Mouse (Mus musculus): ENCODE results near the gene Slc5a2.
A peak's percentile ranks its signal among the peaks of the same experiment; 100 is the strongest.

The Slc5a2 gene

DNA sequence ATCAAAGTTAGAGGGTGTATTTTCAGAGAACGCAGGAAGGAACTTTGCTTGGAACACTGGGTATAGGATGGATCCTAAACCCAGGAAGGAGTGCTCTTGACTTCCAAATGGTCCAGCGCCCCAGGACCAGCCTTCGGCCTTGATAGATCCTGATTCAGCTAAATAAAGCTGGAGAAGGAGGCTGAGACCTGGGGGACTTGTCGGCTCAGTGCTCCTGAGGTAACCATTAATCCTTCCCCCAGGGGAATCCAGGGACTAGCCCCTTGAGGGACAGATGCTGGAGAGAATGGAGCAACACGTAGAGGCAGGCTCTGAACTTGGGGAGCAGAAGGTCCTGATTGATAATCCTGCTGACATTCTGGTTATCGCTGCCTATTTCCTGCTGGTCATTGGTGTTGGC lies at the start of gene Slc5a2:
Gene Slc5a2, plus strand, starts transcription at position 247 of the 400 bp plus-strand sequence.
- no peak for DNase-seq (ENCODE audit: low read depth)

DNA sequence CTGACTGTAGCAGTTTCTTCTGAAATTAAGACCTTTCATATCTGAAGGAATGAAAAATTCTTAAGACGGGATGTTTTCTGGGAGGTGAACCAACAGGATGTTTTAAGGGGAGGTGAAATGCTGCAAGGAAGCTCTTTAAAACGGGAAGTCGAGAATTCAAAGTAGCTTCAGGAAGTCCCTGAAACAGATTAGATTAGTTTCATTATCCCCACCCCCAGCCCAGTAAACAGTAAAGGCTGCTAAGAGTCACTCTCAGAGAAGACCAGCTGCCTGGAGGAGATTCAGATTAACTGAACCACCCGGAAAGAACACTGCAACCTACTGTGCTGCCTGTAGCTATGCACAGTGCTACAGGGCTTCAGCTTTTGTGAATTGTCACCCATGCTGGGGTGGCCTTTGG lies 45.5 kb upstream of the Slc5a2 start:
- no peak for DNase-seq (ENCODE audit: low read depth)

DNA sequence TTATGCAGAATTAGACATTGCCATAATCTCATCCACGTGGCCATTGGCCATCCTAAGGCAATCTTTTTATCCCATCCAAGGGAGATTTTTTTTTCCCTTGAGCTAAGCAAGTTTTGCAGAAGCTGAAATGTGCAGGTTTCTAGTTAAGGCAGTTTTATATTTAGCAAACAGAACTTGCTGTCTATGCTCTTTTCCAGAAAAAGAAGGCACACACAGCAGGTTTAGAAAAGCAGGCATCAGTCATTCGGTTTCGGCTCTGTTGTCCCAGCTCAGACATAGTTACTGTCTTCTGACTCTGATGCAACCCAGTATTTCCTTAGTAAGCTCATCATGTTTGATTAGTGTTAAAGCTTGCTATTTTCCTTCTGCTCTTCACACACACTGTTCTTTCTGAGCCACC lies 44.5 kb upstream of the Slc5a2 start:
- no peak for DNase-seq (ENCODE audit: low read depth)

DNA sequence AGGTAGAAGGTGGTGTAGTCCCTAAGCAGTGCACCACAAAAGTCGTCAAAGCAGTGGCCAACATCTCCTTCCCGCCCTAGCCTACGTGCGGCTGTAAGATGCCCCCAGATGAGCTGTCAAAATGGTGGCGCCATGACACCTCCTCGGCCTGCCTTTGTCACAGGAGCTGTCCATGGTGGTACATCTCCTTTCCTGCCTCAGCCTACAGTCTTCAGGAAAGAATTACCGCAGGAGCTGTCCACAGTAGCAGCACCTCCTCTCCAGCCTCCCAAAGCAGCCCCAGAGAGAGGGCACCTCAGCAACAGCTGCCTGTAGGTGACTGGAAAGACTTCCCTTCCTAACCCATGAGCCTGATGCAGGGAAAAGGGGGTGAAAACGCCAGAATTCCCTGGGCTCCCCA lies 33.7 kb upstream of the Slc5a2 start:
- DNase-seq (ENCODE audit: low read depth), result no peak

DNA sequence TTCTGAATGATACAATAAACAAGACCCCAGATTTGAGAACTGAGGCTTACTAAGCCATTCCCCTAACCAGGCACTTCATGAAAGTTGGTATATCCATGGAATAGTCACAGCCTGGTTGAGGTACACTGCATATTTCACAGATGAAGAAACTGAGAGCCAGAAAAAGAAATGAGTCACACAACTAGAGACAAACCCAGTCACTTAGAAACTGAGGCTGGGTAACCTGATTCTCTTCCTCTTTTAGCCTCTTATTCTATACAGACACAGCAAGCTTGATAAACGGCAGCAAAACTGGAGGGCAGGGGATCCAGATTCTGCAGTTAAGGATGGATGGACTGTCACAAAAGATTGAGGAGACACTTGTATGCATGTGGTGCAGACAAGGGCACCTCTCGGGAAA lies 30.7 kb upstream of the Slc5a2 start:
- DNase-seq (ENCODE audit: low read depth), result no peak

DNA sequence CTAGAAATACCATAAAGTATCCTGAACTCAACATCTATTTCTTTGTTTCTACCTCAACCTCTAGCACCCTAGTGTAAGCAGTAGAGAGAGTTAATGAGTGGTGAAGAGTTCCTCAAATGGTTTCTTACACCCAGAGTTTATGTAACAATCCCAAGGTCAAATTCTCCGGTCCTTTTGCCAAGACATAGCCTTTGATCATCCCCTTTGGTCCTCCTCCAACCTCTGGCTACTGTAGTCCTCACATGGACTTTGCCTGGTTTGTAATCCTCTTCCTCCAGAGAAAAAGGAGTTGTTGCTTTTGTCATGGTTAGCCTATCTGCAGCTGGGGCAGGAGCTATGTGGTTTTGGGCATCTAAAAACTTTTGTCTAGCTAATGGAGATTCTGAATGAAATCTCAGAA lies 30.0 kb upstream of the Slc5a2 start:
- no peak for DNase-seq (ENCODE audit: low read depth)

DNA sequence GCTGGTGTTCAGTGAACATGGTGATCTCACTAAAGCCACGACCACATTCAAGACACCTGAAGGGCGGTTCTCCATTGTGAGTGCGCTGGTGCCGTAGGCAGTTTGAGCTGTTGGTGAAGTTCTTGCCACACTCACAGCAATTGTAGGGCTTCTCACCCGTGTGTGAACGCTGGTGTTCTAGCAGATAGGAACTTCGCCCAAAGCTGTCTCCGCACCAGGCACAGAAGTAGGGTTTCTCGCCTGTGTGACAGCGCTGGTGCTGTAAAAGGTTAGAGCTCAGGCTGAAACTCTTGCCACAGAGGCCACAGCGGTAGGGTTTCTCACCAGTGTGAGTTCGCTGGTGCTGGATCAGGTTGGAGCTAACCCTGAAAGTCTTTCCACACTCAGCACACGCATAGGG lies 29.0 kb upstream of the Slc5a2 start:
- DNase-seq (ENCODE audit: low read depth), result no peak

DNA sequence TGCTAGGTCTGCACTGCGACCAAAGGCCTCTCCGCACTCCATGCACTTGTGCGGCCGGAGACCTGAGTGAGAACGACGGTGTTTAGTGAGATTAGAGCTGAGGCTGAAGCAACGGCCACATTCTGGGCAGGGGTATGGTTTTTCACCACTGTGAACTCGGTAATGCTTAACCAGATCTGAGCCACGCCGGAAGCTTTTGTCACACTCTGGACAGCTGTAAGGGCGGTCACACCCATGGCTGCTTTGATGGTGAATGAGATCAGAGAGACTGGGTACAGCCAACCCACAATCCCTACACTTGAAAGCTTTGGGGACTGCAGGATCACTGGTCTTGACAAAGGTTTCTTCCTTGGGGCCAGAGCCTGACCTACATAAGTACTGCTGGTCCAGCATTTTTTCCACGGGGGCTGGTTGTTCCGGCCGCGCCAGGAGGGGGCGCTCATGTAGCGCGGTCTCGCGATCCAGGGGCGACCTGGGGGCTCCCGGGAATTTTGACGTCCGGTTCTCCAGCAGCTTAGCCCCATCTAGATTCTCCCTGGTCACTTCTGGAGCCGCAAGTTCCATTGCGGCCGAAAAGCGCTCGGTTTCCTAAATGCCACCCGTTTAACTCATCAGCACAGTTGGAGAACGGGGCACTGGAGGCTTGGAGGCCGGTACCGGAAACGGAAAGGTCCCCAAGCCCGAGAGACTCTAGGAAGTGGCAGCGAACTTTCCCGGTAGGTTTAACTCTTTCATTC lies 28.4 kb upstream of the Slc5a2 start, which contains the start of gene Armc5:
Gene Armc5, plus strand, starts transcription at position 487 of the 737 bp plus-strand sequence.
- peak; percentile 54 for DNase-seq (ENCODE audit: low read depth)

DNA sequence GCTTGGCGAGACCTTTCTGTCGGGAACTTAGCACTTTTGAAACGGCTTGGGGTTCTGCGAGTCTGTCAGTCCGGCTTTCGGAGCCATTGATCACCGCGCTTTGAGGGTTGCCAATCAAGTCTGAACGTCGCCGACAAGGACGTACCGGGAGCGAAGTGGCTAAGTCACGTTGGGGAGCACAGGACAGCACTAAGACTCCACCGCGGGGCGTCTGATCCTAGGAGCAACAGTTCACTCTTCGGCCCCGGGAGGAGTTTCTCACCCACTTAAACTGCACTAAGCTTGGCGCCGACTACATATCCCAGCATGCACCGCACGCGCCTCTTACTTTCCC lies 27.9 kb upstream of the Slc5a2 start:
- DNase-seq (ENCODE audit: low read depth), result no peak

DNA sequence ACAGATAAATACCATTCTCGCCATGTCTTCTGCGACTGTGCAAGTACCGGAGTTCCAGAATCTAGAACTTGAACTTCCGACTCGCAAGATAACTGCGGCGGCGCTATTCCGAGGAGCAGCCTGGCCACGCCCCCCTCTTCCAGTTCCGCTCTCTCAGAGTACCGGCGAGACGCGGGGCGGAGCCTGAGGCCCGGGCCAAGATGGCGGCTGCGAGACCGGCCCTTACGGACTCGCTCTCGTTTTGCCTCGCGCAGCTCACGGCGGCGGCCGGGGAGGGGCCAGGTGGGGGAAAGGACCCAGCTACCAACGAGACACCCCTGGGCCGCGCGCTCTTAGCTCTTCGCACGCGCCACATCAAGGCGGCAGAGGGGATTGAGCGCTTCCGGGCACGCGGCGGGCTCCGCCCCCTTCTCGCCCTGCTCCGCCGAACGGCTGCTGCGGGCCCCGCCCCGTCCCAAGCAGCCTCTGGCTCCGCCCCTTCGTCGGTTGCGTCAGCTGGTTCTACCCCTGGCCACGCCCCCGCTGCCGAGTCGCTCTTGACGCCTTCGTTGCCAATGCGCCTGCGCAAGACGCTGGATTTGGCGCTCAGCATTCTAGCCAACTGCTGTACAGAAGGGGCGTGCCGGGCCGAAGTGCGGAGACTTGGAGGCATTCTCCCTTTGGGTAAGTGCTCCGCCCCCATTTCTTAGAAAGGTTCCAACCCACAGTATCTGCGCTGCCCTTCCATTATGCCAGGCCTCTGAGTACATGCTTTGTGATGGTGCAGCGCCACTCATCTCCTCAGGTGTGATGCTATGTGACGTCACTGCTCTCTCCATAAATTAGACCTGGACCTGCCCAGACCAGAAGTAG lies 27.3 kb upstream of the Slc5a2 start, which contains the start of gene 9130023H24Rik:
Gene 9130023H24Rik, minus strand, starts transcription at position 105 of the 852 bp plus-strand sequence.
- DNase-seq (ENCODE audit: low read depth), result peak; percentile 98

DNA sequence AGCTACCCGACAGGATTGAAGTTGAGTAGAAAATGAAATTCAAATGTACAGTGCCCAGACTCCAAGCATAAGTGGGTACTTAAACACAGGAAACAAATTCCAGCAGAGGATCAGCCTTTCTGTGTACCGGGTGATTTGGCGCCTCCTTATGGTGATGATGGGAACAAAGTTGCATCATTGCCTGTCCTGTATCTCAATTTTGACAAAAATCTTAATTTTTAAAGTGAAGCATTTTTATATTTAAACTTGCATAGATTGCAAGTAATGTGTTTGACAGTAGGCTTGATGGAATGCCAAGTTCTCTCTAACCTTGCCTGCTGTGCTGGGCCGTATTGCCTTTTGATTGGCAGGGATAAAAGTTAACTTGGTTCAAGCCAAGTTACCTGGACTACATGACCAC lies 26.5 kb upstream of the Slc5a2 start:
- DNase-seq (ENCODE audit: low read depth), result peak; percentile 30

DNA sequence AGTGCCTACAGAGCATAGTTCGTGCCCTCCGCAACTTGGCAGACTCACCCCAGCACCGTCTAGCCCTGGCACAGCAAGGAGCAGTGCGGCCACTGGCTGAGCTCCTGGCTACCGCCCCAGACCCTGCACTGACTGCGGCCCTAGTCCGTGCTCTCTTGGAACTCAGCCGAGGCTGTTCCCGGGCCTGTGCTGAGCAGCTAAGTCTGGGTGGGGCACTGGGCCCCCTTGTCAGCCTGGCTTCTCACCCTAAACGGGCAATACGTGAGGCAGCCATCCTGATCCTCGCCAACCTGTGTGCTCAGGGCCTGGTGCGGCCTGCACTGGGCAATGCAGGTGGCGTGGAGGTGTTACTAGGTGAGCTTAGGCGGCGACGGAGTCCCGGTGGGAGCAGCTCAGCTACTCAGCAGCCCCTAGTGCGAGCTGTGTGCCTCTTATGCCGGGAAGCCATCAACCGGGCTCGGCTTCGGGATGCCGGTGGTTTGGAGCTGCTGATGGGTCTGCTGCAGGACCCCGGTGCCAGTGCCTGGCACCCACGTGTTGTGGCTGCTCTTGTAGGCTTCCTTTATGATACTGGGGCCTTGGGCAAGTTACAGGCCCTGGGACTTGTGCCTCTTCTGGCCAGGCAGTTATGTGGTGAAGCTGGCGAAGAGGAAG lies 25.2 kb upstream of the Slc5a2 start:
- no peak for DNase-seq (ENCODE audit: low read depth)

DNA sequence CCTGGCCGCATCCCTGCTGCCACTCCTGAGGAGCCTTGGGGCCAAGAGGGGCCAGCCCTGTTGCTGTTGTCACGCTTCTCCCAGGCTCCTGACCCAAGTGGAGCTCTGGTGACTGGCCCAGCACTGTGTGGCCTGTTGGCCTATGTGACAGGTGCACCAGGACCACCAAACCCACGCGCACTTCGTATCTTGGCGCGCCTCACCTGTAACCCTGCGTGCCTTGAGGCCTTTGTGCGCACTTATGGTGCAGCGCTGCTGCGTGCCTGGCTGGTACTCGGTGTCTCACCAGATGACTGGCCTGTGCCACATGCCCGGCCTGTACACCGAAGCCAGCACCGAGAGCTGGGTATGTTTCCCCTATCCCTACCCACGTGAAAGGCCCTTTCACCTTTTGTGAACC lies 23.1 kb upstream of the Slc5a2 start:
- DNase-seq (ENCODE audit: low read depth), result no peak

DNA sequence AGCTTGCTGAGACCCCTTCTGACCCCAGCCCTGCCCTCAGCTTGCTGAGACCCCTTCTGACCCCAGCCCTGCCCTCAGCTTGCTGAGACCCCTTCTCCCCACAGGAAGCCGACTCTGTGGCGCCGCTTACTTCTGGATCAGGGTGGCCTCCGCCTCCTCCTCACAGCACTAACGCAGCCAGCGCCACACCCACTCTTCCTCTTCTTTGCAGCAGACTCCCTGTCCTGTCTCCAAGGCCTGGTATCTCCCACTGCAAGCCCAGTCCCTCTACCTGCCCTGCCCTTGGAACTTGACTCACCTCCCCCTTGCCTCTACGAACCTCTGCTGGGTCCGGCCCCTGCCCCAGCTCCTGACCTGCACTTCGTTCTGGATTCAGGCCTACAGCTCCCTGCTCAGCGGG lies 21.5 kb upstream of the Slc5a2 start:
- no peak for DNase-seq (ENCODE audit: low read depth)

DNA sequence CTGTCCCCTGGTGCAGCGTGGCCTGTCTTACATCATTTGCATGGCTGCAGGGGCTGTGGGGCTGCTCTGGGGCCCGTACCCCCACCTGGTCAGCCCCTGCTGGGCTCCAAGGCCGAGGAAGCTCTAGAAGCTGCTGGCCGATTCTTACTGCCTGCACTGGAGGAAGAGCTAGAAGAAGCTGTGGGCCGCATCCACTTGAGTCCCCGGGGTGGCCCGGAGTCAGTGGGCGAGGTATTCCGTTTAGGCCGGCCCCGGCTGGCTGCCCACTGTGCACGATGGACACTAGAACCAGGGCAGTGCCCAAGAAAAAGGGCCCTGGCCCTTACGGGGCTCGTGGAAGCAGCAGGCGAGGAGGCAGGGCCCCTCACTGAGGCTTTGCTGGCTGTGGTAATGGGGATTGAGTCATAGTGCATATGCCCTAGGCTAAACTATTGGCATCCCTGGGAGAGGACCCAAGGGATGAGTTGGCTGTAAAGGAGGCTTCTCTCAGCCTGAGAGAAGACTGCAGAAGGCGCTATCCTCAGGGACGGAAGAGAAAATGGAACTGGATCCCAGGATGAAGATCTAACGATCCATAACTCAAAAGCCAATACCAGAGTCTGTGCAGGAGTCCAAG lies 20.9 kb upstream of the Slc5a2 start:
- DNase-seq (ENCODE audit: low read depth), result no peak

DNA sequence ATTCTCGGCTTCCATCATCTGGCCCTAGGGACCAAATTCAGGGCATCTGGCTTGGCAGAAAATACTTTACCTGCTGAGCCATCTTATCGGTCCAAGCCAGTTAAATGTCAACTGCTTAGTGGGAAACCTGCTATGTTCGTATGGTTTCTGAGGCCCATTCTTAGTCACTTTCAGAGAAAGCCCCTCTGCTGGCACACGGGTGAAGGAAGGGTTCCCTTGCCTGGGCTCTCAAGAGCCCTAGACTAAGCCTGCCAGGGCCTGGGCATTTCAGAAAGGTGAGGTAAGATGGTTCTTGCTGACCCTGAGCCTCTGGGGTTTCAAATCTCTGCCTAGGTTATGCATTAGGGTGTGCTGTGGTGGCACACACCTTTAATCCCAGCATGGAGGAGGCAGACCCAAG lies 19.9 kb upstream of the Slc5a2 start:
- DNase-seq (ENCODE audit: low read depth), result no peak

DNA sequence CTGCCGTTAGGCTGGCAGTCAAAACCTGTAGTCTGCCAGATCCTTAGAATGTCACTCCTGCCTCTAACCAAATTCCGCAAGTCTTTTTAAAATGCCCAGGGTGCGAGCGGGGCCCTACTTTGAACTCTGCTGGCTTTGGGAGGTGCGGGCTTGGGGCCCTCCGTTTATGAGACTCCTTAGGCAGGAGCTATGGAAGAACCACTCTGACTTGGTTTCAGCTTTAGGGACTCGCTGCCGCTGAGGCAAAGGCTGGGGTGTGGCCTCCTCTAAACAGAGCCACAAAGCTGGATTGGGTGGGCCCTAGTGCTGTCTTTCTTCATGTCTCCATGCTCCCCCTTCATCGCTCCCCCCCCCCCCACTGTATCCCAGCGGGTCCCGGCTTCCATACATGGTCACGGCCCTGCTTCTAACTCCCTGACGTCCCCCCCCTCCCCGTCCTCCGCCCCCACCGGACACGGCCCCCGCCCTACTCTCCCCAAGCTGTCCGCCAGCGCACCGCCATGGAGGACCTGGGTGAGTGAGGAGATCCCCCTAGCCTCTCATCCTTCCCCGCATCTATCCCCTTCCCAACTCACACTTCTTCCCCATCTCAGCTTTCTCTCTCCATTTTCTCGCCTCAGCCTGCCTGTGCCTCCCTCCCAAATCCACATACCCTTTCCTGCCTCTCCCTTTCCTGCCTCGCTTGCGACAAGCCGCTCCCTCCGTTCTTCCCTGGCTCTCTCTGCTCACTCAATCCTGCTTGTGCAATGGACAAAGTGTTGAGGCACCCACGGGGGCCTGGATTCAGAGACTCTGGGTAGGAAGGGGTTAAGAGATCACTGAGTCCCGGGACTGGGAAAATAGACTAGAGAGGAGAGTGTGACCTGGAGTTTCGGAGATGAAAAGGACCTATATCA lies 18.7 kb upstream of the Slc5a2 start, which contains the start of gene Tgfb1i1:
Gene Tgfb1i1, plus strand, starts transcription at position 317 of the 896 bp plus-strand sequence.
- peak; percentile 44 for DNase-seq (ENCODE audit: low read depth)

DNA sequence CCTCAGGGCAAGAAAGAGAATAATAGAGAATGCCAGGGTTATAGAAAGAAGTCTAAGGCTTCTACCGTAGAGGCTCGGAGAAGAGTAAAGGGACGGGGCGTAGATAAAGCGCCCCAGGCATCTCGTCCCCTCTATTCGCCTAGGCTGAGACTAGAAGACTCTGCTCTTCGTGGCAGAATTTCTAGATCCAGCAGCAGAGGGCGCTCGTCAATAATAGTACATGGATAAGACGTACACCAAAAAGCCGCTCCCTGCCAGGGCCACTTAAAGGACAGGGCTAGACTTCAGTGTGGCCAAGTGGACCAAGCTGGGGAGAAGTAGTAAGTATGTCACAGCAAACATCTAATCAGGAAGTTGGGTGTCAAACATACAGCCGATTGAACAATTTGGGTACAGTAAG lies 18.0 kb upstream of the Slc5a2 start:
- DNase-seq (ENCODE audit: low read depth), result peak; percentile 69

DNA sequence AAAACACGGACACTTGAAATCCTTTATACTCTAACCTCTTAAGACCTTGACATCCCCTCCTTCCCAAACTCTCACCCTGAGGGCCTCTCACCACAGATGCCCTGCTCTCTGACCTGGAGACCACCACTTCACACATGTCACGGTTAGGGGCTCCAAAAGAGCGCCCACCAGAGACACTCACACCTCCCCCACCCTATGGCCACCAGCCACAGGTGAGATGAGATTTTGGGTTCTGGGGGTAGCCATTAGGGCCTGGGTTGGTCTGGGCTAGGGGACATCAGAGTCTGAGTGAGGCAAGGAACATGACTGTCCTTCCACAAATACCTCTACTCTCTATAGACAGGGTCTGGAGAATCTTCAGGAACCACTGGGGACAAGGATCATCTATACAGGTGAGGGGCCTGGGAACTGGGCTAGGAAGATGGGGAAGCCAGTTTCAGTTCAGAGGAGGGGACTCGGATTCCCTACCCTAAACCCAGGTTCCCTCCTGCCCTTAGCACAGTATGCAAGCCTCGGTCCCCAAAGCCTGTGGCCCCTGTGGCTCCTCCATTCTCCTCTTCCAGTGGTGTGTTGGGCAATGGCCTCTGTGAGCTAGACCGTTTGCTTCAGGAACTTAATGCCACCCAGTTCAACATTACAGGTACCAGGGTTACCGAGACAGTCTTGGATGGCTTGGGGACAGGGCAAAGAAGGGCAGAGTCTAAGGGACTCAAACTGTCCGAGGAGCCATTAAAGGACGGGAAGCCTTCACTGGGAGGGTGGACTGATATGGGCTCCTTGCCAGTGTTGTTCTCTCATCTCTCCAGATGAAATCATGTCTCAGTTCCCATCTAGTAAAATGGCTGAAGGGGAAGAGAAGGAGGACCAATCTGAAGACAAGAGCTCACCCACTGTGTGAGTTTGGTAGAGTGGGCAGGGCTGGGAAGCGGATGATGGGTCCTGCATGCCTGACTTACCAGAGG lies 17.1 kb upstream of the Slc5a2 start:
- DNase-seq (ENCODE audit: low read depth), result no peak

DNA sequence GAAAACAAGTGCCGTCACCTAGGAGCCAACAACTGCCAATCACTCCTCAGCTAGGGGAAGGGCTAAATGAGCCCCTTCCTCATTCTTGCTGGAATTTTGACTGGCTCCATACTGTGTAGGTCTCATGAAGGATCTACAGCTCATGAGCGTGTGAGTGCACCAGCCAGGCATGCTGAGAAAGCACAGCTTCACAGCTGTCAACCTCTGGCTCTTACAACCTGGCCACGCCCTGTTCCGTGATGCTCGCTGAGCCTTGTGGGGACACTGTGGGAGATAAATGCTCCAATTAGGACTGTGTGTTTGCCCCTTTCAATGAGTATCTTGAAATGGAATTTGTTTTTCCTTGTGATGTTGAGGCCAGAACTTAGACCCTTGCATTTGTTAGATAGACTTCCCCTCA lies 15.5 kb upstream of the Slc5a2 start:
- no peak for DNase-seq (ENCODE audit: low read depth)
